Mouse (Mus musculus) stomach, embryonic 16.5 days (tissue): Measurements from ENCODE around the gene Scamp2. TPM values are rescaled to one million over a fixed set of nuclear protein-coding genes. Genes with fewer than 3 reads are reported as not detected.

Source experiments
- ATAC-seq: fragments of 200-750 bp; cut with Nextera tagmentation; 2 replicates; pipeline ENCODE4 v1.8.0; 2017; ENCODE audit warnings: moderate number of reproducible peaks, moderate TSS enrichment; ENCODE audit not compliant: insufficient read depth, low FRiP score
- H3K27ac ChIP-seq: fragments of 300-500 bp; sonication (generic); 2 replicates; pipeline ENCODE4 v1.5.1; 2014; ENCODE audit warnings: low read length
- H3K27me3 ChIP-seq: fragments of 300-500 bp; sonication (generic); 2 replicates; pipeline ENCODE4 v1.6.1; 2014; ENCODE audit warnings: low read length, control low read depth, mixed read lengths; ENCODE audit not compliant: control insufficient read depth, insufficient read depth
- H3K36me3 ChIP-seq: fragments of 300-500 bp; sonication (generic); 2 replicates; pipeline ENCODE4 v1.6.1; 2014; ENCODE audit warnings: low read length; ENCODE audit not compliant: control insufficient read depth, insufficient read depth
- H3K4me1 ChIP-seq: fragments of 300-500 bp; sonication (generic); 2 replicates; pipeline ENCODE4 v1.6.1; 2014; ENCODE audit warnings: low read length, control low read depth, mixed read lengths; ENCODE audit not compliant: control insufficient read depth, insufficient read depth
- H3K4me2 ChIP-seq: fragments of 300-500 bp; sonication (generic); 2 replicates; pipeline ENCODE4 v1.6.1; 2014; ENCODE audit warnings: low read depth, low read length, mixed read lengths
- H3K4me3 ChIP-seq: fragments of 300-500 bp; sonication (generic); replicated peaks from 2 replicates; pipeline ENCODE4 v1.5.1; 2014; ENCODE audit warnings: mild to moderate bottlenecking, low read length
- H3K9ac ChIP-seq: fragments of 300-500 bp; sonication (generic); 2 replicates; pipeline ENCODE4 v1.6.1; 2014; ENCODE audit warnings: low read length
- H3K9me3 ChIP-seq: fragments of 300-500 bp; sonication (generic); replicated peaks from 2 replicates; pipeline ENCODE4 v1.6.1; 2016; ENCODE audit warnings: low read length, control low read depth; ENCODE audit not compliant: control insufficient read depth
- WGBS: fragments of 180-500 bp; shearing (Covaris S2); extraction: QIAGEN DNeasy Blood & Tissue Kit; methylation state at CpG from one replicate; pipeline ENCODE4 v1.1.7; 2014; 5-methylcytosine and 5-hydroxymethylcytosine counted together
- polyA plus RNA-seq: library from polyadenylated mRNA; unstranded; fragments of >200 nt; fragmentation: Nextera tagmentation; extraction: Ambion mirVana; gene quantifications from 2 replicates; pipeline ENCODE4 v1.2.1, GENCODE M21; 2015

The Scamp2 gene
- polyA plus RNA-seq: 98.7 and 105 TPM in 2 replicates

DNA sequence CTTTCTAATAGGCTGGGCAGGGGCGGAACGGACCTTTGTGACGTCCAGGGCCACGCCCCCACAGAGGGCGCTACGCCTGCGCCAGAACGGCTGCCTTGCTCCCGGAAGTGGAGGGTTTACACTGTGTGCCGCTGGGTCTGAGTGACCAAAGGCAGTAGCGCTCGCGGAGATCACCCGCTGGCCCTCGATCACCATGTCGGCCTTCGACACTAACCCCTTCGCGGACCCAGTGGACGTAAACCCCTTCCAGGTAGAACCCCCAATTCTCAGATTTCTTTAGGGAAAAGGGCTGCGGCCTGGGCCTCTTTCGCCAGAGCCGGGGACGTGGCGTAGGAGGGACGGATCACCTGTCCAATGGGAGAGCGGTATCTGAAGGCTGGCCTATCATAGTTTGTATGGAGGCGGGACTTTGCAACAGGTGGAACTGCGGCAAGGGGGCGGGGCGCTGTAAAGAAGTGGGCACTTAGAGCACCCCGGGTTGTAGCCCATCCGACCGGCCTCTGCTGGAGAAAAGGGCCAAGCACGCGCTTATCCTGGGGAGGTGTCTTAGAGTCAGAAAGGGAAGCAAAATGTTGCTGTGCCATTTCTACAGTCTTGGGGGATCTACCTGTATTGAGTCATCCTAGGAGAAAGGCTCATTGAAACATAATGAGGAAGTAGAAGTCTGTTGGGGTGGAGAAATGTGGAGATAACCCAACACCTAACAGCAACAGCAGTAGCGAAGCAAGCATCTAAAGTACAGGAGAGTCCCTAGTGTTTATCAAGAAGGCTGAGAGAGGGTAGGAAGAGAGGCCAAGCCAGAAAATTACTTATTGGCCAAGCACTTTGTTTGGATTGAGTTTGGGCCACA, at the start of gene Scamp2:
Gene Scamp2, plus strand, starts transcription at position 83 of the 850 bp plus-strand sequence.
- H3K36me3 ChIP-seq: no peaks in the 10 kb centered on the region
- WGBS: under 1% methylated on average over 37 of the region's 37 CpGs
- peak within 1 kb of the TSS; percentile 66 for H3K4me3 ChIP-seq
- H3K27me3 ChIP-seq: no peaks in the 10 kb centered on the region
- peak within 1 kb of the TSS; percentile 78 for H3K9ac ChIP-seq
- H3K4me2 ChIP-seq: peak within 1 kb of the TSS; percentile 84
- H3K27ac ChIP-seq: peak within 1 kb of the TSS; percentile 94
- H3K9me3 ChIP-seq: no peaks in the 10 kb centered on the region
- H3K4me1 ChIP-seq: peaks cover 40% of the 10 kb centered on the region
- peak; percentile 97 for ATAC-seq

DNA sequence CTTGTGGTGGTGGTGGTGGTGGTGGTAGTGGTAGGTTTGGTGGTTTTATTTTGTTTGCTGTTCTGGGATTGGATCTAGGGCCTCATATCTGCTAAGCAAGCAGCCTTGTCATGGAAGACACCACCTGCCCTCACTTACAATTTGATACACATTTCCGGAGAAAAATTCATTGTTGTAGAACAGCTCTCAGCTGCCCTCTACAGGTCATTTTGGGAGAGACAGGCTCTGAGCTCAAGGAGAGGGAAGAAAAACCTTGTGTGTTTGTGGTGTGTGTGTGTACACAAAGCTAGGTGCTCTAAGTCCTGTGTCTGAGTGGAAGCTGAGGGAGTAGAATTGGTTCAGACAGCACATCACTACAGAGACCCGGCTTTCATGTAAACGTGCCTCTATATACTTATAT, 43.6 kb upstream of the Scamp2 start:
- H3K27ac ChIP-seq: no peak overlapping the region
- 11% methylated on average over 3 of the region's 3 CpGs for WGBS
- no peak overlapping the region for H3K4me2 ChIP-seq
- no peaks in the 10 kb centered on the region for H3K9me3 ChIP-seq
- H3K36me3 ChIP-seq: no peaks in the 10 kb centered on the region
- H3K9ac ChIP-seq: no peak overlapping the region
- no peak overlapping the region for H3K4me3 ChIP-seq
- H3K27me3 ChIP-seq: no peaks in the 10 kb centered on the region
- ATAC-seq: no peak
- peaks cover 2% of the 10 kb centered on the region for H3K4me1 ChIP-seq

DNA sequence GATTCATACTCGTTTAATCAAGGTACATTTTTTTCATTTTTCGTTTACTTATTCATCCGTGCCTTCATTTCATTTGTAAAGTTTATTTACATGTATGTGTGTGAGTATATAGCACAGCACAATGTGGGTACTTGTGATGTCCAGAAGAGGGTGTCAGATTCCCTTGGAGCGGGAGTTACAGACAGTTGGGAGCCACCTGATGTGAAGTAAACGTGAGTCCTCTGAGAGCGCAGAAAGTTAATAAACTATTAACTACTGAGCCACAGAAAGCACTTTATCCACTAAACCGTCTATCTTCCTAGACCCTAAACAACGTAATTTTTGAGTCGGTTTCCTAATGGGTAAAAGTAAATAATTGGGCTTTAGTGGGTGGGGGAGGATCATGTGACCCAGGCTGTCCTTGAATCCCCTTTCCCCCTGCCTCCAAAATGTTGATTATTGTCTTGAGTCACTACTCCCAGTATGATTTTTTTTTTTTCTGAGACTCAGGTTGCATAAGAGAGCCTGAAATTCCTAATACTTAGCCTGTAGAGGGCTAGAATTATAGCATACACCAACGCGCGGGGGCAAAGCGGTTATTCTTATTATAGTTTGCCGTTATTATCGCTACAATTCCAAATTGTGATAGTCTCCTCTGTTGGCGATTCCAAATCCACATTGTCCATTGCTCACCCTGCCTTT, 40.2 kb upstream of the Scamp2 start:
- Histone ChIP-seq H3K27me3 (no peaks in the 10 kb centered on the region), H3K9ac (peak overlapping the region; percentile 89), H3K9me3 (no peaks in the 10 kb centered on the region), H3K4me2 (peak overlapping the region; percentile 66), H3K36me3 (no peaks in the 10 kb centered on the region), H3K4me3 (peak overlapping the region; percentile 92), H3K4me1 (peaks cover 11% of the 10 kb centered on the region), H3K27ac (peak overlapping the region; percentile 67)
- ATAC-seq: peak; percentile 52
- WGBS: 23% methylated on average over 16 of the region's 16 CpGs

DNA sequence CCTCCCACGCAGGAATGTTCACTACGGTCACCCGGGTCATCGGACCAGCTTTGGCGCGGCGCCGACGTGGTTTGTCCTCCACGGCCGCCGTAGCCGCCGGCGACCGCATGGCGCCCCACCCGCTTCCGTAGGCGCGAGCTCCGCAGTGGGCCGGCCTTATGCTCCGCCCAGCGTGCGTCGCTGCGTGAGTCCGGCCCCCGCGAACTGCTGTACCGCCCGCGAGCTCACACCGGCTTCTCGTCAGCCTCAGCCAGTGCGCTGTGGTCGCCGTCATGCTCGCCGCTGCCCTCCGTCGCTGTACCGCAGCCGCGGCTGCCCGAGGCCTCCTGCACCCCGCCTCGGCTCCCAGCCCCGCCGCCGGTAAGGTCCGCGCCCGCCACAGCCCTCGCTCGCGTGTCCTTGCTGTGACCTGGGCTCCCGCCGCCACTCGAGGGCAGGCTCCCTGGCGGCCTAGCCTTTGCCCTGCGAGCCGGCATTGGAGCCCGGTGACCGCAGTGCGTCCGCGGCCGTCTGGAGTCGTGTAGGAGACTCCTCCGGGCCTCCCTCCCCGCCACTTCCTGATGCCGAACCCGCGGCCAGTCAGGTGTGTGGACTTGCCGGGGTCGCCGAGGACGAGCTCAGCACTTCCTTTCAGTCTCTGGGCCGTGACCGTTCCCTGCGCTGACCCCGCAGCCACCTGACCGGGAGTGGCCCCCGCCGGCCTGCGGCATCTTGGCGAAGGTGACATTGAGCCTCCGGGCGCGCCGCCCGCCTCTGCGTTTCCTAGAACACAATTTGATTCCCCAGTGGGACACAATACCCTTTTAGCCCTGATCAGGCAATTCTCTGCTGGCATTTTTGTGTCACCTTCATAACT, 39.5 kb upstream of the Scamp2 start, which contains the start of gene Cox5a:
Gene Cox5a, plus strand, starts transcription at position 219 of the 856 bp plus-strand sequence.
- under 1% methylated on average over 95 of the region's 95 CpGs for WGBS
- H3K4me1 ChIP-seq: peaks cover 11% of the 10 kb centered on the region
- peak within 1 kb of the TSS; percentile 94 for H3K27ac ChIP-seq
- H3K9ac ChIP-seq: peak within 1 kb of the TSS; percentile 89
- no peaks in the 10 kb centered on the region for H3K36me3 ChIP-seq
- peak; percentile 99 for ATAC-seq
- H3K4me3 ChIP-seq: peak within 1 kb of the TSS; percentile 92
- no peaks in the 10 kb centered on the region for H3K9me3 ChIP-seq
- H3K4me2 ChIP-seq: peak within 1 kb of the TSS; percentile 66
- no peaks in the 10 kb centered on the region for H3K27me3 ChIP-seq

DNA sequence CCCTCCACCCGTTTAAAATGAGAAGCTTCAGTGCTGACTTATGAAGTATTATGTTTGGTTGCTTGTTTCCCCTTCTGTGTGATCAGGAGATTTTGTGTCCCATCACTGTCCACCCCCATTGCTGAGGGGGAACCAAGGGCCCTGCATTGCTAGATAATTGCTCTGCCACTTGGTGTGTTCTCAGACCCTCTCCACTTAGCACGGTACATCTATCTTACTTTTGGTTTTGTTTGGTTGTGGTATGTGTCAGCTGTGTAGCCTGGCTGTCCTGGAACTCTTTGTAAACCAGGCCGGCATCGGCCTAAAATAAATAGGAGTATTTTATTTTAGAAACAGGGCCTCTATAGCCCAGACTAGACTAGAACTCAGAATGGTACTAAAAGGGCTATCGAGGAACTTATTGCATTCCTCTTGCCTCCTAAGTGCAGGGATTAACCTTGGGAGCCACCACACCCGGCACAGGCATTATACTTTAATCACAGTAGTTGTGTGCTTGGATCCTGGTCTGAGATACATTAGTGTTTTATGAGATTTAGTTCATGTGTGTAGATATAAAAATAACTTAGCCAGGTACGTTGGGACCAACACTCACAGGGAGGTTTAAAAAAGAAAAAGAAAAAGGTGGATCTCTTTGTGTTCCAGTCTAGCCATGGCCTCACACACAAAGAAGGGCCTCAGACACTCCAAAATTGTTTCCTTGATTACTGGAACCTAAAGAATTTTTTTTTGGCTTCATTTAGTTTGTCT, 38.5 kb upstream of the Scamp2 start:
- Histone ChIP-seq H3K4me2 (peak overlapping the region; percentile 66), H3K36me3 (no peaks in the 10 kb centered on the region), H3K27ac (peak overlapping the region; percentile 94; the same call in 1 of the 2 replicates), H3K4me3 (peak overlapping the region; percentile 92), H3K9me3 (no peaks in the 10 kb centered on the region), H3K4me1 (peaks cover 11% of the 10 kb centered on the region), H3K27me3 (no peaks in the 10 kb centered on the region), H3K9ac (peak overlapping the region; percentile 89)
- no peak for ATAC-seq
- 15% methylated on average over 7 of the region's 7 CpGs for WGBS

- Histone ChIP-seq H3K27me3 (no peaks in the 10 kb centered on the region), H3K4me1 (peaks cover 11% of the 10 kb centered on the region), H3K9me3 (no peaks in the 10 kb centered on the region), H3K9ac (no peak overlapping the region), H3K36me3 (no peaks in the 10 kb centered on the region), H3K4me2 (peak overlapping the region; percentile 66), H3K27ac (no peak overlapping the region), H3K4me3 (peak overlapping the region; percentile 92)
- WGBS: 71% methylated on average over 4 of the region's 4 CpGs
- no peak for ATAC-seq
Observed at GRCm38 (mm10) chr9:57522861-57523246, 37.9 kb upstream of the Scamp2 start.

- no peaks in the 10 kb centered on the region for H3K9me3 ChIP-seq
- H3K27ac ChIP-seq: no peak overlapping the region
- WGBS: 85% methylated on average over 1 of the region's 1 CpGs
- no peak overlapping the region for H3K4me2 ChIP-seq
- ATAC-seq: no peak
- H3K36me3 ChIP-seq: no peaks in the 10 kb centered on the region
- H3K9ac ChIP-seq: no peak overlapping the region
- no peak overlapping the region for H3K4me3 ChIP-seq
- peaks cover 11% of the 10 kb centered on the region for H3K4me1 ChIP-seq
- H3K27me3 ChIP-seq: no peaks in the 10 kb centered on the region
Observed at GRCm38 (mm10) chr9:57523754-57524153, 37.0 kb upstream of the Scamp2 start.

GRCm38 (mm10) chr9:57524439-57524838, 36.3 kb upstream of the Scamp2 start:
- Histone ChIP-seq H3K9ac (no peak overlapping the region), H3K27me3 (no peaks in the 10 kb centered on the region), H3K4me3 (no peak overlapping the region), H3K4me1 (peaks cover 11% of the 10 kb centered on the region), H3K27ac (no peak overlapping the region), H3K9me3 (no peaks in the 10 kb centered on the region), H3K36me3 (no peaks in the 10 kb centered on the region), H3K4me2 (no peak overlapping the region)
- ATAC-seq: no peak
